Mouse (Mus musculus) ZHBTc4 (cell line): ENCODE data around the gene Gm21981.

Experiments used
- DNase-seq: peaks from one replicate; pipeline ENCODE4 v3.0.0-alpha.2; 2011; ENCODE audit warnings: low read depth, low spot score

The Gm21981 gene

GRCm38 (mm10) chr17:47702548-47703345, 8.5 kb upstream of the Gm21981 start:
- peak; percentile 61 for DNase-seq

- DNase-seq: no peak
These were observed 7.5 kb upstream of the Gm21981 start for GRCm38 (mm10) chr17:47701793-47702192.

GRCm38 (mm10) chr17:47699055-47699454, 4.8 kb upstream of the Gm21981 start:
- no peak for DNase-seq

GRCm38 (mm10) chr17:47698156-47698555, 3.9 kb upstream of the Gm21981 start:
- no peak for DNase-seq

GRCm38 (mm10) chr17:47695337-47695710, 1.1 kb upstream of the Gm21981 start:
- no peak for DNase-seq

GRCm38 (mm10) chr17:47694503-47695336, 465 bp upstream of the Gm21981 start, which contains the start of gene Prickle4:
Gene Prickle4, minus strand, starts transcription at chr17:47694736.
- peak; percentile 98 for DNase-seq

GRCm38 (mm10) chr17:47693671-47694441, 399 bp downstream of the Gm21981 start:
- DNase-seq: no peak

GRCm38 (mm10) chr17:47691650-47692049, 2.6 kb downstream of the Gm21981 start:
- DNase-seq: peak; percentile 64

GRCm38 (mm10) chr17:47689894-47690293, 4.4 kb downstream of the Gm21981 start:
- DNase-seq: no peak

GRCm38 (mm10) chr17:47688608-47689575, 5.4 kb downstream of the Gm21981 start, which contains the start of gene Frs3:
Gene Frs3, plus strand, starts transcription at chr17:47689030.
- peak; percentile 61 for DNase-seq

GRCm38 (mm10) chr17:47688344-47688607, 6.0 kb downstream of the Gm21981 start, which contains the start of gene Tomm6:
Gene Tomm6, minus strand, starts transcription at chr17:47688386.
- DNase-seq: no peak

GRCm38 (mm10) chr17:47687409-47688343, 6.6 kb downstream of the Gm21981 start:
- peak; percentile 99 for DNase-seq

GRCm38 (mm10) chr17:47682836-47683235, 11.4 kb downstream of the Gm21981 start:
- no peak for DNase-seq

GRCm38 (mm10) chr17:47678702-47679101, 15.6 kb downstream of the Gm21981 start:
- DNase-seq: no peak

- no peak for DNase-seq
These were observed 16.0 kb downstream of the Gm21981 start for GRCm38 (mm10) chr17:47678238-47678637.

- peak; percentile 84 for DNase-seq
These were observed 17.7 kb downstream of the Gm21981 start for GRCm38 (mm10) chr17:47676581-47676980.

- DNase-seq: peak; percentile 90
These were observed 21.7 kb downstream of the Gm21981 start for GRCm38 (mm10) chr17:47672311-47673111.

- no peak for DNase-seq
These were observed 22.3 kb downstream of the Gm21981 start for GRCm38 (mm10) chr17:47671988-47672310.

- DNase-seq: no peak
These were observed 25.1 kb downstream of the Gm21981 start for GRCm38 (mm10) chr17:47669166-47669565.
